Mouse (Mus musculus) heart, embryonic 12.5 days (tissue): ENCODE data around the gene 4930433I11Rik. TPM values are rescaled to one million over a fixed set of nuclear protein-coding genes. Genes with fewer than 3 reads are reported as not detected.
"Not testable (repeated sequence)": the region's sequence is repeated elsewhere in the genome, so short reads cannot be mapped to it uniquely, and the experiment has no call there.

Experiments
- ATAC-seq: fragments of 200-750 bp; cut with Nextera tagmentation; 2 replicates; pipeline ENCODE4 v1.8.0; 2017; ENCODE audit warnings: moderate TSS enrichment, moderate library complexity; ENCODE audit not compliant: insufficient number of reproducible peaks, low FRiP score
- H3K27ac ChIP-seq: fragments of 300-500 bp; sonication (generic); 2 replicates; pipeline ENCODE4 v1.5.1; 2016; ENCODE audit warnings: mild to moderate bottlenecking, moderate library complexity; ENCODE audit not compliant: poor library complexity, severe bottlenecking
- H3K27me3 ChIP-seq: fragments of 300-500 bp; sonication (generic); replicated peaks from 2 replicates; pipeline ENCODE4 v1.6.1; 2016; ENCODE audit warnings: mild to moderate bottlenecking, moderate library complexity
- H3K36me3 ChIP-seq: fragments of 300-500 bp; sonication (generic); 2 replicates; pipeline ENCODE4 v1.6.1; 2016; ENCODE audit warnings: mild to moderate bottlenecking, moderate library complexity
- H3K4me1 ChIP-seq: fragments of 300-500 bp; sonication (generic); replicated peaks from 2 replicates; pipeline ENCODE4 v1.6.1; 2016; ENCODE audit warnings: mild to moderate bottlenecking
- H3K4me2 ChIP-seq: fragments of 300-500 bp; sonication (generic); 2 replicates; pipeline ENCODE4 v1.6.1; 2016; ENCODE audit warnings: mild to moderate bottlenecking, moderate library complexity
- H3K4me3 ChIP-seq: fragments of 300-500 bp; sonication (generic); 2 replicates; pipeline ENCODE4 v1.5.1; 2016; ENCODE audit warnings: mild to moderate bottlenecking
- H3K9ac ChIP-seq: fragments of 300-500 bp; sonication (generic); 2 replicates; pipeline ENCODE4 v1.6.1; 2016; ENCODE audit warnings: mild to moderate bottlenecking, moderate library complexity
- H3K9me3 ChIP-seq: fragments of 300-500 bp; sonication (generic); replicated peaks from 2 replicates; pipeline ENCODE4 v1.6.1; 2016; ENCODE audit warnings: mild to moderate bottlenecking, moderate library complexity
- WGBS: fragments of 180-500 bp; shearing (Covaris S2); methylation state at CpG from one replicate; pipeline ENCODE4 v1.1.7; 2016; 5-methylcytosine and 5-hydroxymethylcytosine counted together
- polyA plus RNA-seq: library from polyadenylated mRNA; unstranded; fragments of >200 nt; fragmentation: Nextera tagmentation; extraction: Ambion mirVana; gene quantifications from 2 replicates; pipeline ENCODE4 v1.2.1, GENCODE M21; 2016

Gene 4930433I11Rik
- not detected in 2 replicates for polyA plus RNA-seq

GRCm38 (mm10) chr7:40987243-40987642 lies at the start of gene 4930433I11Rik:
4930433I11Rik (plus strand) TSS chr7:40987543.
- no peak within 1 kb of the TSS for H3K4me2 ChIP-seq
- 67% methylated on average over 1 of the region's 1 CpGs for WGBS
- no peak within 1 kb of the TSS for H3K9ac ChIP-seq
- peaks cover 11% of the 10 kb centered on the region; the same call in 1 of the 2 replicates for H3K9me3 ChIP-seq
- no peak for ATAC-seq
- no peaks in the 10 kb centered on the region for H3K27me3 ChIP-seq
- H3K4me3 ChIP-seq: no peak within 1 kb of the TSS
- no peaks in the 10 kb centered on the region for H3K36me3 ChIP-seq
- no peak within 1 kb of the TSS for H3K27ac ChIP-seq
- no peaks in the 10 kb centered on the region for H3K4me1 ChIP-seq

- H3K9ac ChIP-seq: no peak overlapping the region
- no peaks in the 10 kb centered on the region for H3K36me3 ChIP-seq
- H3K9me3 ChIP-seq: no peaks in the 10 kb centered on the region
- no peak overlapping the region for H3K27ac ChIP-seq
- no peaks in the 10 kb centered on the region for H3K27me3 ChIP-seq
- H3K4me2 ChIP-seq: no peak overlapping the region
- no peaks in the 10 kb centered on the region for H3K4me1 ChIP-seq
- no peak for ATAC-seq
- 74% methylated on average over 1 of the region's 1 CpGs for WGBS
- H3K4me3 ChIP-seq: no peak overlapping the region
Observed at GRCm38 (mm10) chr7:40939371-40939770, 48.0 kb upstream of the 4930433I11Rik start.

GRCm38 (mm10) chr7:40942233-40942935 lies 45.0 kb upstream of the 4930433I11Rik start:
- Histone ChIP-seq H3K9me3 (no peaks in the 10 kb centered on the region), H3K36me3 (no peaks in the 10 kb centered on the region), H3K4me1 (no peaks in the 10 kb centered on the region), H3K27ac (no peak overlapping the region), H3K9ac (no peak overlapping the region), H3K27me3 (no peaks in the 10 kb centered on the region), H3K4me3 (no peak overlapping the region), H3K4me2 (no peak overlapping the region)
- ATAC-seq: no peak
- 58% methylated on average over 3 of the region's 3 CpGs for WGBS

GRCm38 (mm10) chr7:41032419-41032818 lies 45.1 kb downstream of the 4930433I11Rik start, which contains the start of gene Gm4884:
Gm4884 (plus strand) TSS chr7:41032719.
- H3K9ac ChIP-seq, ATAC-seq, H3K27me3 ChIP-seq, H3K4me1 ChIP-seq, H3K36me3 ChIP-seq, H3K9me3 ChIP-seq, H3K4me3 ChIP-seq, H3K27ac ChIP-seq, H3K4me2 ChIP-seq: not testable (repeated sequence)
- WGBS: 76% methylated on average over 1 of the region's 1 CpGs

GRCm38 (mm10) chr7:41044058-41044457 lies 56.7 kb downstream of the 4930433I11Rik start:
- not testable (repeated sequence) for H3K9ac ChIP-seq, H3K27me3 ChIP-seq, H3K27ac ChIP-seq, H3K4me1 ChIP-seq, ATAC-seq, H3K4me2 ChIP-seq, H3K4me3 ChIP-seq, H3K36me3 ChIP-seq
- WGBS: 63% methylated on average over 3 of the region's 3 CpGs
- H3K9me3 ChIP-seq: peaks cover 17% of the 10 kb centered on the region

Other genes with a start within 250 kb of the 4930433I11Rik start
- gene Vstm2b, start 89.2 kb upstream of the 4930433I11Rik start, polyA plus RNA-seq: 0.35 and 0.42 TPM in 2 replicates
- gene Gm4884, start 45.2 kb downstream of the 4930433I11Rik start, polyA plus RNA-seq: not detected in 2 replicates
- not detected in 2 replicates for gene Gm5592, start 166.3 kb downstream of the 4930433I11Rik start, polyA plus RNA-seq